Mouse (Mus musculus): ENCODE measurements around the gene Mboat1.

DNA sequence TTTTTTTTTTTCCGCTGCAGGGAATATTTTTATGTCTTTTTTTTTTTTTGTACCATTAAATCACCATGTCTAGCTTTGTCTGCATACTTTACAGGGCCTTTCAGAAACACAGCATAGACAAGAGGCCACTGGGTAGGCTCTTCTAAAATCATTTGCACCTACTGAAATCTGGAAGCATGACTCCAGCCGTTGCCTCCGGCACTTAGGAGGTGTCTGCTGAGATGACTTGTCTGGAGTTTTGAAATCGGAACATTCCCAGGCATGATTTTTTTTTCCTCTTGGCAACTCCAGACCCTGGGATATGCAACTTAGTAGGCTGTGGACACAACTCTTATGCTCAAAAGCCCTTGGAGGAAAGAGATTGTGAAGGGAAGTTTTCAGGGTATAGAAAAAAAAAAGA lies 109.3 kb downstream of the Mboat1 start:
- no peak for TF ChIP-seq POLR2A (IDR thresholded peaks at IDR 0.05; ENCODE audit: low read depth, low read length)
- no peak for TF ChIP-seq CTCF (conservative IDR thresholded peaks at IDR 0.05; ENCODE audit: insufficient read depth, insufficient read length, low read depth, low read length)
